Mouse (Mus musculus) gastrocnemius, adult 18-20 months (tissue): ENCODE results near the gene Sema4g. TPM values are rescaled to one million over a fixed set of nuclear protein-coding genes. Genes with fewer than 3 reads are reported as not detected.

ENCODE experiments used
- DNase-seq: peaks from one replicate; pipeline ENCODE4 v3.0.0; 2021; ENCODE audit warnings: low spot score
- total RNA-seq, 2 experiments: library from RNA; stranded (reverse); gene quantifications; 2 replicates each; pipeline ENCODE4 v1.2.3; 2021

Gene Sema4g
- total RNA-seq, 2 experiments from 2014 or later, result 0.16 to 0.19 TPM

GRCm38 (mm10) chr19:45003740-45004516 is 15.0 kb downstream of the Sema4g start:
- DNase-seq, result no peak

- no peak for DNase-seq
Observed at GRCm38 (mm10) chr19:45005444-45005843, 16.5 kb downstream of the Sema4g start, which contains the start of gene Twnk. TSS of gene Twnk (plus strand) at chr19:45005663.

GRCm38 (mm10) chr19:45005957-45006712 is 17.2 kb downstream of the Sema4g start, which contains the start of gene Mrpl43:
TSS of gene Mrpl43 (minus strand) at chr19:45006442.
- DNase-seq, result peak; percentile 97

GRCm38 (mm10) chr19:45007021-45007420 is 18.1 kb downstream of the Sema4g start:
- DNase-seq, result no peak

GRCm38 (mm10) chr19:45007425-45008191 is 18.7 kb downstream of the Sema4g start:
- DNase-seq, result no peak

- no peak for DNase-seq
Observed at GRCm38 (mm10) chr19:45010646-45011045, 21.7 kb downstream of the Sema4g start.

- DNase-seq, result no peak
Observed at GRCm38 (mm10) chr19:45012219-45012618, 23.3 kb downstream of the Sema4g start.

GRCm38 (mm10) chr19:45012636-45013035 is 23.7 kb downstream of the Sema4g start:
- DNase-seq, result no peak

GRCm38 (mm10) chr19:45013581-45014225 is 24.8 kb downstream of the Sema4g start:
- no peak for DNase-seq

GRCm38 (mm10) chr19:45014335-45014971 is 25.6 kb downstream of the Sema4g start, which contains the start of gene Lzts2:
TSS of gene Lzts2 (plus strand) at chr19:45014414.
- no peak for DNase-seq

- peak; percentile 78 for DNase-seq
Observed at GRCm38 (mm10) chr19:45014981-45015402, 26.1 kb downstream of the Sema4g start.

- peak; percentile 74 for DNase-seq
Observed at GRCm38 (mm10) chr19:45015518-45016281, 26.8 kb downstream of the Sema4g start.

- DNase-seq, result peak; percentile 90
Observed at GRCm38 (mm10) chr19:45016341-45017215, 27.7 kb downstream of the Sema4g start.

GRCm38 (mm10) chr19:45017216-45017771 is 28.4 kb downstream of the Sema4g start:
- peak; percentile 84 for DNase-seq

GRCm38 (mm10) chr19:45017909-45018308 is 29.0 kb downstream of the Sema4g start:
- peak; percentile 85 for DNase-seq

- no peak for DNase-seq
Observed at GRCm38 (mm10) chr19:45018351-45018831, 29.5 kb downstream of the Sema4g start.

GRCm38 (mm10) chr19:45020348-45020747 is 31.4 kb downstream of the Sema4g start:
- peak; percentile 73 for DNase-seq

GRCm38 (mm10) chr19:45021362-45021761 is 32.5 kb downstream of the Sema4g start:
- no peak for DNase-seq
